Mouse (Mus musculus) gastrocnemius, adult 18-20 months (tissue): ENCODE data around the gene Cadm2. TPM values are rescaled to one million over a fixed set of nuclear protein-coding genes. Genes with fewer than 3 reads are reported as not detected.

Experiments
- DNase-seq: peaks from one replicate; pipeline ENCODE4 v3.0.0; 2021; ENCODE audit warnings: low spot score
- total RNA-seq, 2 experiments: library from RNA; stranded (reverse); gene quantifications; 2 replicates each; pipeline ENCODE4 v1.2.3; 2021

Cadm2 gene
- total RNA-seq, 2 experiments from 2014 or later, result 0.66 to 0.96 TPM

- no peak for DNase-seq
These were observed 111.6 kb downstream of the Cadm2 start for GRCm38 (mm10) chr16:67509079-67509478.

- DNase-seq, result no peak
These were observed 138.2 kb downstream of the Cadm2 start for GRCm38 (mm10) chr16:67482542-67482941.

GRCm38 (mm10) chr16:67467041-67467440 lies 153.7 kb downstream of the Cadm2 start:
- no peak for DNase-seq

- DNase-seq, result no peak
These were observed 184.4 kb downstream of the Cadm2 start for GRCm38 (mm10) chr16:67436301-67436700.

GRCm38 (mm10) chr16:67425371-67425770 lies 195.3 kb downstream of the Cadm2 start:
- DNase-seq, result no peak

GRCm38 (mm10) chr16:67410926-67411325 lies 209.8 kb downstream of the Cadm2 start:
- DNase-seq, result no peak

- DNase-seq, result no peak
These were observed 210.2 kb downstream of the Cadm2 start for GRCm38 (mm10) chr16:67410482-67410881.

GRCm38 (mm10) chr16:67367745-67368144 lies 253.0 kb downstream of the Cadm2 start:
- DNase-seq, result no peak

GRCm38 (mm10) chr16:67348011-67348410 lies 272.7 kb downstream of the Cadm2 start:
- no peak for DNase-seq

GRCm38 (mm10) chr16:67347561-67347960 lies 273.1 kb downstream of the Cadm2 start:
- no peak for DNase-seq

- no peak for DNase-seq
These were observed 274.0 kb downstream of the Cadm2 start for GRCm38 (mm10) chr16:67346621-67347290.

- DNase-seq, result no peak
These were observed 276.5 kb downstream of the Cadm2 start for GRCm38 (mm10) chr16:67344194-67344593.

GRCm38 (mm10) chr16:67311033-67311432 lies 309.7 kb downstream of the Cadm2 start:
- no peak for DNase-seq

- DNase-seq, result no peak
These were observed 336.0 kb downstream of the Cadm2 start for GRCm38 (mm10) chr16:67284664-67285063.

- DNase-seq, result no peak
These were observed 377.1 kb downstream of the Cadm2 start for GRCm38 (mm10) chr16:67243598-67243997.

- DNase-seq, result no peak
These were observed 385.8 kb downstream of the Cadm2 start for GRCm38 (mm10) chr16:67234862-67235261.

GRCm38 (mm10) chr16:67226696-67227095 lies 394.0 kb downstream of the Cadm2 start:
- no peak for DNase-seq

- no peak for DNase-seq
These were observed 417.4 kb downstream of the Cadm2 start for GRCm38 (mm10) chr16:67203329-67203728.

GRCm38 (mm10) chr16:67192852-67193415 lies 427.8 kb downstream of the Cadm2 start:
- no peak for DNase-seq

- no peak for DNase-seq
These were observed 428.3 kb downstream of the Cadm2 start for GRCm38 (mm10) chr16:67192395-67192794.

- DNase-seq, result no peak
These were observed 434.4 kb downstream of the Cadm2 start for GRCm38 (mm10) chr16:67186322-67186721.

- DNase-seq, result no peak
These were observed 437.8 kb downstream of the Cadm2 start for GRCm38 (mm10) chr16:67182958-67183357.

- no peak for DNase-seq
These were observed 445.3 kb downstream of the Cadm2 start for GRCm38 (mm10) chr16:67175386-67175785.
